Mouse (Mus musculus) forebrain, embryonic 11.5 days (tissue): ENCODE measurements at regions not wholly inside any gene's neighbourhood (a gene's known extent, or its start where the extent isn't known, plus 50 kb on each side); places are given as distances from the start of the nearest gene placed in this dataset.

ENCODE experiments used
- ATAC-seq: fragments of 200-750 bp; cut with Nextera tagmentation; replicated peaks from 2 replicates; pipeline ENCODE4 v1.8.0; 2017; ENCODE audit warnings: moderate TSS enrichment; ENCODE audit not compliant: low FRiP score
- DNase-seq: peaks from one replicate; pipeline ENCODE4 v3.0.0-alpha.2; 2017; ENCODE audit warnings: low spot score
- H3K27ac ChIP-seq: fragments of 300-500 bp; sonication (generic); 2 replicates; pipeline ENCODE4 v1.5.1; 2014; ENCODE audit warnings: low read depth, low read length
- H3K27me3 ChIP-seq: fragments of 300-500 bp; sonication (generic); 2 replicates; pipeline ENCODE4 v1.6.1; 2014; ENCODE audit warnings: mild to moderate bottlenecking, low read length, mixed read lengths; ENCODE audit not compliant: control insufficient read depth, insufficient read depth
- H3K36me3 ChIP-seq: fragments of 300-500 bp; sonication (generic); 2 replicates; pipeline ENCODE4 v1.6.1; 2014; ENCODE audit warnings: mild to moderate bottlenecking, low read length, moderate library complexity, mixed read lengths; ENCODE audit not compliant: control insufficient read depth, insufficient read depth
- H3K4me1 ChIP-seq: fragments of 300-500 bp; sonication (generic); replicated peaks from 2 replicates; pipeline ENCODE4 v1.6.1; 2014; ENCODE audit warnings: low read length, mixed read lengths; ENCODE audit not compliant: control insufficient read depth, insufficient read depth
- H3K4me2 ChIP-seq: fragments of 300-500 bp; sonication (generic); 2 replicates; pipeline ENCODE4 v1.6.1; 2014; ENCODE audit warnings: low read depth, mild to moderate bottlenecking, low read length, moderate library complexity, mixed read lengths; ENCODE audit not compliant: severe bottlenecking
- H3K4me3 ChIP-seq: fragments of 300-500 bp; sonication (generic); 2 replicates; pipeline ENCODE4 v1.5.1; 2014; ENCODE audit warnings: low read depth, low read length
- H3K9ac ChIP-seq: fragments of 300-500 bp; sonication (generic); 2 replicates; pipeline ENCODE4 v1.6.1; 2014; ENCODE audit warnings: low read length
- H3K9me3 ChIP-seq: fragments of 300-500 bp; sonication (generic); 2 replicates; pipeline ENCODE4 v1.6.1; 2016; ENCODE audit warnings: low read length, mixed read lengths; ENCODE audit not compliant: control insufficient read depth
- WGBS: fragments of 180-500 bp; shearing (Covaris S2); extraction: QIAGEN DNeasy Blood & Tissue Kit; methylation state at CpG from one replicate; pipeline ENCODE4 v1.1.7; 2014; 5-methylcytosine and 5-hydroxymethylcytosine counted together

GRCm38 (mm10) chr2:173334856-173335595, 58.7 kb upstream of the Pmepa1 start:
- 0 out of 2 replicates have a peak overlapping the region, but pooled peaks have one; percentile 12 for H3K27ac ChIP-seq
- DNase-seq, result no peak
- H3K4me1 ChIP-seq, result 0 out of 2 replicates have a peak, but pooled peaks cover 6% of the 10 kb centered on the region

GRCm38 (mm10) chr2:173335859-173336258, 59.5 kb upstream of the Pmepa1 start:
- Histone ChIP-seq H3K4me3 (no peak overlapping the region), H3K9ac (no peak overlapping the region), H3K27me3 (no peaks in the 10 kb centered on the region; the same call in 1 of the 2 replicates), H3K9me3 (no peaks in the 10 kb centered on the region), H3K4me2 (no peak overlapping the region), H3K4me1 (peaks cover 13% of the 10 kb centered on the region), H3K27ac (no peak overlapping the region), H3K36me3 (no peaks in the 10 kb centered on the region)
- WGBS, result 33% methylated on average over 10 of the region's 10 CpGs
- ATAC-seq, result no peak
- DNase-seq, result no peak

More at GRCm38 (mm10) chr2:173334856-173335595, 58.7 kb upstream of the Pmepa1 start:
- H3K4me2 ChIP-seq, result no peak overlapping the region
- no peaks in the 10 kb centered on the region for H3K9me3 ChIP-seq
- H3K9ac ChIP-seq, result no peak overlapping the region; the same call in 1 of the 2 replicates
- 11% methylated on average over 15 of the region's 15 CpGs for WGBS
- no peak for ATAC-seq
- H3K27me3 ChIP-seq, result no peaks in the 10 kb centered on the region; the same call in 1 of the 2 replicates
- H3K4me3 ChIP-seq, result no peak overlapping the region
- no peaks in the 10 kb centered on the region for H3K36me3 ChIP-seq

- no peak overlapping the region for H3K4me3 ChIP-seq
- H3K4me2 ChIP-seq, result no peak overlapping the region
- H3K9me3 ChIP-seq, result no peaks in the 10 kb centered on the region
- no peak overlapping the region for H3K27ac ChIP-seq
- no peaks in the 10 kb centered on the region for H3K36me3 ChIP-seq
- ATAC-seq (no peak), DNase-seq (no peak)
- H3K27me3 ChIP-seq, result no peaks in the 10 kb centered on the region; the same call in 1 of the 2 replicates
- WGBS, result 90% methylated on average over 5 of the region's 5 CpGs
- H3K4me1 ChIP-seq, result peaks cover 15% of the 10 kb centered on the region
- no peak overlapping the region for H3K9ac ChIP-seq
Observed at GRCm38 (mm10) chr2:173337666-173338065, 61.3 kb upstream of the Pmepa1 start.

- H3K9ac ChIP-seq, result no peak overlapping the region
- H3K9me3 ChIP-seq, result no peaks in the 10 kb centered on the region
- H3K4me3 ChIP-seq, result no peak overlapping the region
- no peak for DNase-seq
- peaks cover 15% of the 10 kb centered on the region for H3K4me1 ChIP-seq
- 58% methylated on average over 5 of the region's 5 CpGs for WGBS
- no peaks in the 10 kb centered on the region for H3K36me3 ChIP-seq
- no peak overlapping the region for H3K27ac ChIP-seq
- no peak for ATAC-seq
- H3K4me2 ChIP-seq, result no peak overlapping the region
- H3K27me3 ChIP-seq, result no peaks in the 10 kb centered on the region; the same call in 1 of the 2 replicates
Observed at GRCm38 (mm10) chr2:173338671-173339070, 62.3 kb upstream of the Pmepa1 start.

- Histone ChIP-seq H3K27me3 (no peaks in the 10 kb centered on the region; the same call in 1 of the 2 replicates), H3K36me3 (no peaks in the 10 kb centered on the region), H3K9me3 (no peaks in the 10 kb centered on the region), H3K9ac (no peak overlapping the region), H3K4me3 (no peak overlapping the region), H3K4me1 (peaks cover 15% of the 10 kb centered on the region), H3K4me2 (no peak overlapping the region), H3K27ac (no peak overlapping the region)
- DNase-seq (no peak), ATAC-seq (no peak)
- WGBS, result 71% methylated on average over 3 of the region's 3 CpGs
Observed at GRCm38 (mm10) chr2:173339211-173339610, 62.9 kb upstream of the Pmepa1 start.

GRCm38 (mm10) chr2:173340044-173340601, 63.8 kb upstream of the Pmepa1 start:
- Histone ChIP-seq H3K4me1 (peaks cover 12% of the 10 kb centered on the region), H3K36me3 (no peaks in the 10 kb centered on the region), H3K4me3 (peak overlapping the region; percentile 27; the same call in 1 of the 2 replicates), H3K27ac (no peak overlapping the region), H3K4me2 (peak overlapping the region; percentile 53), H3K9ac (peak overlapping the region; percentile 35; the same call in 1 of the 2 replicates), H3K9me3 (no peaks in the 10 kb centered on the region), H3K27me3 (no peaks in the 10 kb centered on the region; the same call in 1 of the 2 replicates)
- DNase-seq, result peak; percentile 68
- ATAC-seq, result peak; percentile 64
- 1% methylated on average over 26 of the region's 26 CpGs for WGBS

- ATAC-seq (no peak), DNase-seq (no peak)
- no peaks in the 10 kb centered on the region for H3K36me3 ChIP-seq
- no peaks in the 10 kb centered on the region for H3K9me3 ChIP-seq
- no peaks in the 10 kb centered on the region for H3K27me3 ChIP-seq
- peaks cover 10% of the 10 kb centered on the region for H3K4me1 ChIP-seq
- 57% methylated on average over 16 of the region's 16 CpGs for WGBS
- H3K27ac ChIP-seq, result no peak overlapping the region
- no peak overlapping the region for H3K9ac ChIP-seq
- no peak overlapping the region for H3K4me2 ChIP-seq
- H3K4me3 ChIP-seq, result no peak overlapping the region
Observed at GRCm38 (mm10) chr2:173342605-173343260, 66.4 kb upstream of the Pmepa1 start.

- H3K4me1 ChIP-seq, result peaks cover 10% of the 10 kb centered on the region
- ATAC-seq, result no peak
- no peak overlapping the region for H3K27ac ChIP-seq
- H3K27me3 ChIP-seq, result no peaks in the 10 kb centered on the region
- H3K9ac ChIP-seq, result no peak overlapping the region
- H3K36me3 ChIP-seq, result no peaks in the 10 kb centered on the region
- no peak for DNase-seq
- no peak overlapping the region for H3K4me3 ChIP-seq
- H3K4me2 ChIP-seq, result no peak overlapping the region
- 80% methylated on average over 2 of the region's 2 CpGs for WGBS
- H3K9me3 ChIP-seq, result no peaks in the 10 kb centered on the region
Observed at GRCm38 (mm10) chr2:173343665-173344064, 67.3 kb upstream of the Pmepa1 start.
